Mouse (Mus musculus) liver, adult 2 months (tissue): Measurements from ENCODE around the gene Rplp2. TPM values are rescaled to one million over a fixed set of nuclear protein-coding genes. Genes with fewer than 3 reads are reported as not detected.
"Not testable (repeated sequence)": the region's sequence is repeated elsewhere in the genome, so short reads cannot be mapped to it uniquely, and the experiment has no call there.

Experiments
- DNase-seq: peaks from one replicate; pipeline ENCODE4 v3.0.0-alpha.2; 2011; ENCODE audit warnings: low read depth, low spot score; ENCODE audit errors: extremely low read depth
- H3K27ac ChIP-seq: fragments of 200-500 bp; replicated peaks from 2 replicates; pipeline ENCODE4 v1.5.1; 2012; ENCODE audit warnings: low read depth, mild to moderate bottlenecking, control low read depth, inconsistent platforms, low read length; ENCODE audit not compliant: insufficient read depth
- H3K27me3 ChIP-seq: fragments of 200-500 bp; 2 replicates; pipeline ENCODE4 v1.6.1; 2012; ENCODE audit warnings: mild to moderate bottlenecking, moderate library complexity, low read length, inconsistent platforms; ENCODE audit not compliant: control insufficient read depth, insufficient read depth
- H3K36me3 ChIP-seq: fragments of 200-500 bp; 2 replicates; pipeline ENCODE4 v1.6.1; 2012; ENCODE audit warnings: low read length, inconsistent platforms; ENCODE audit not compliant: control insufficient read depth, insufficient read depth
- H3K4me1 ChIP-seq: fragments of 200-500 bp; 2 replicates; pipeline ENCODE4 v1.6.1; 2011; ENCODE audit warnings: low read length; ENCODE audit not compliant: control insufficient read depth, insufficient read depth
- H3K4me3 ChIP-seq: fragments of 200-500 bp; 2 replicates; pipeline ENCODE4 v1.5.1; 2011; ENCODE audit warnings: low read depth, mild to moderate bottlenecking, control low read depth, low read length, moderate library complexity; ENCODE audit not compliant: insufficient read depth
- H3K79me2 ChIP-seq: fragments of 200-500 bp; 2 replicates; pipeline ENCODE4 v1.6.1; 2012; ENCODE audit warnings: inconsistent platforms, mild to moderate bottlenecking, low read length, moderate library complexity; ENCODE audit not compliant: control insufficient read depth, insufficient read depth
- H3K9ac ChIP-seq: fragments of 200-500 bp; 2 replicates; pipeline ENCODE4 v1.6.1; 2012; ENCODE audit warnings: low read depth, mild to moderate bottlenecking, control low read depth, inconsistent platforms, low read length
- CTCF ChIP-seq: fragments of 200-500 bp; IDR thresholded peaks from 2 replicates; pipeline ENCODE4 v1.5.1; 2011; ENCODE audit warnings: low read depth, low read length, control low read depth
- POLR2A ChIP-seq: fragments of 200-500 bp; IDR thresholded peaks from 2 replicates; pipeline ENCODE4 v1.6.1; 2011; ENCODE audit warnings: low read length, control low read depth; ENCODE audit not compliant: insufficient read depth; ENCODE audit errors: extremely low read depth
- WGBS: fragments of 180-500 bp; shearing (Covaris S2); methylation state at CpG from one replicate; pipeline ENCODE4 v1.1.7; 2018; 5-methylcytosine and 5-hydroxymethylcytosine counted together
- polyA plus RNA-seq: library from polyadenylated mRNA; depleted of rRNA; stranded (reverse); fragments of >200 nt; gene quantifications from 2 replicates; pipeline ENCODE4 v1.2.3, GENCODE M21; 2012; rRNA removed
- total RNA-seq: library from RNA; depleted of rRNA; stranded (reverse); fragments of >200 nt; gene quantifications from 2 replicates; pipeline ENCODE4 v1.2.3, GENCODE M21; 2014; rRNA removed

Rplp2 gene
- 255 and 308 TPM in 2 replicates for total RNA-seq
- 265 and 286 TPM in 2 replicates for polyA plus RNA-seq

DNA sequence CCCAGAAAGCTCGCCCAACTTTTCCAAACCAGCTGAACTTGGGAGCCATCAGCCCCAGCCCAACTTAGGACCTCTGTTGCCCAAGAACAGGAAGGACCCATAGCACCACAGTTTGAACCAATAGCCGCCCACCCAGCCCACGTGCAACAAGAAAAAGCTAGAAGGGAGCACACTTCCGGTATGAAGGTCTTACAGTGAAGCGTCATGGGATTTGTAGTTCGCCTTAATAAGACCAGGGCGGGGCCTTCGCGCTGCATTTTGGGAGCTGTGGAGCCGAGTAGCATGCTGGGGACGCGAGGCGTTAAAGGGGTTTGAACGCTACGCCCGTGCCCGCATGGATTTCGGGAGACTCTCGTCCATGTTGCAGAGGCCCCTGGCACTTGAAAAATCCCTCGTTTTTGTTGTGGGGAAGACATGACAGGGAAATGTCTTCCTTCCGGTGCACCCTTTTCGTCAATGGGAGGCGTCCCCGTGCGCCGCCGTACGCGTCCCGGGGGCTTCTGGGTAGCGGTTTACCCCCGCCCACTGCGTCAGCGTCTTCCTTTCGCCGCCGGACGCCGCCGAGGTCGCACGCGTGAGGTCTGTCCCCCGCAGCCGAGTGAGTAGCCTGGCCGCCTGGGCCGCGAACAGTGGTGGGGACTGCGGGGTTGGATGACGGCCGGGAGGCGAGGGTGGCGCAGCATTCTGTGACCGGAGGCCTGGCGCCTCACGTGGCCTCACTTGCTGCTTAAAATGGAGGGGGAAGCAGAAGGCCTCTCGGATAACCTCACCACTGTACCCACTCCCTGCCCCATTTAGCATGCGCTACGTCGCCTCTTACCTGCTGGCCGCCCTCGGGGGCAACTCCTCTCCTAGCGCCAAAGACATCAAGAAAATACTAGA, at the start of gene Rplp2:
Gene Rplp2, plus strand, starts transcription at position 261 of the 882 bp plus-strand sequence.
- Histone ChIP-seq H3K27me3 (no peaks in the 10 kb centered on the region), H3K4me3 (peak within 1 kb of the TSS; percentile 92), H3K4me1 (peaks cover 14% of the 10 kb centered on the region), H3K9ac (peak within 1 kb of the TSS; percentile 96), H3K79me2 (peaks cover 4% of the 10 kb centered on the region; the same call in 1 of the 2 replicates), H3K27ac (peak within 1 kb of the TSS; percentile 98), H3K36me3 (peaks cover 15% of the 10 kb centered on the region; the same call in 1 of the 2 replicates)
- peak; percentile 93 for DNase-seq
- 1% methylated on average over 63 of the region's 63 CpGs for WGBS
- TF ChIP-seq POLR2A (peak; percentile 91), CTCF (no peak)

DNA sequence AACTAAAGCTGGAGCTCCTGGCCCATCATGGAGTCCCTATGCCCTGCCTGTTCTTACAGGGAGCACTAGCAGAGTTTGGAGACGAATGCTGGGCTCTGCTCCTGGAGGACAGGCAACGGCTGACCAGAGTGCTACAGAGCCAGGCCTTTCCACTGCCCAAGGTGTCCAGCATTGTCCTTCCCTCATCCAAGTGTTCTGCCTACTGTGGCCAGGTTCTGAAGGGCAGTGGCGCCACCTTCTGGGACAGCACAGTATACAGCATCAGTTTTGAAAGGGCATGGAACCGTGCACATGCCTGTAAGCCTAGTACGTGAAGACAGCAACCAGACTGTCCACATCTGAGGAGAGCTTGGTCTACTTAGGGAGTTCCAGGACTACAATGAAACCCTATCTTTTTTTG, 43.9 kb upstream of the Rplp2 start:
- no peak overlapping the region for H3K27ac ChIP-seq
- H3K36me3 ChIP-seq = peaks cover 19% of the 10 kb centered on the region; the same call in 1 of the 2 replicates
- no peaks in the 10 kb centered on the region for H3K79me2 ChIP-seq
- no peaks in the 10 kb centered on the region for H3K4me1 ChIP-seq
- peak; percentile 58 for DNase-seq
- H3K4me3 ChIP-seq = no peak overlapping the region
- WGBS = 33% methylated on average over 5 of the region's 5 CpGs
- peak; percentile 98 for TF ChIP-seq CTCF
- TF ChIP-seq POLR2A = no peak
- no peak overlapping the region for H3K9ac ChIP-seq
- H3K27me3 ChIP-seq = no peaks in the 10 kb centered on the region

DNA sequence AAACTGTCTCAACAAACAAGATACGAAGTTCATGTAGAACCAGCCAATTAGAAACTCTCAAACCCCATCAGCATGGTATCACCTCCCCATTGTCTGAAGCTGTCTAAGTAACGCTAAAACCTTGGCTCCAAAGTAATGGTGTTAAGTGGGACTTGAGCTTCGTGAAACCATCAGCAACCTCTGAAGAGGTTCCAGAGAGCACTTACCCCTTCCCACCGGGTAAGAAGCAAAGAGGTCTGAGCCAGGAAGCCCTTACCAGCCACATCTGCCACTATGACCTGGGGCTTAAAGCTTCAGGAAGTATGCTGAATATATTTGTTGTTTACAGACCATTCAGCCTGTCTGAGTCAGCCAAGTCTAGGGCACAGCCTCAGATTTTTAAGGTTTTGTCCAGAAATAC, 41.7 kb upstream of the Rplp2 start:
- Histone ChIP-seq H3K4me3 (no peak overlapping the region), H3K27ac (no peak overlapping the region), H3K79me2 (no peaks in the 10 kb centered on the region), H3K4me1 (peaks cover 11% of the 10 kb centered on the region), H3K36me3 (peaks cover 4% of the 10 kb centered on the region; the same call in 1 of the 2 replicates), H3K27me3 (no peaks in the 10 kb centered on the region), H3K9ac (no peak overlapping the region)
- no peak for DNase-seq
- TF ChIP-seq CTCF (no peak), POLR2A (no peak)
- 83% methylated on average over 4 of the region's 4 CpGs for WGBS

DNA sequence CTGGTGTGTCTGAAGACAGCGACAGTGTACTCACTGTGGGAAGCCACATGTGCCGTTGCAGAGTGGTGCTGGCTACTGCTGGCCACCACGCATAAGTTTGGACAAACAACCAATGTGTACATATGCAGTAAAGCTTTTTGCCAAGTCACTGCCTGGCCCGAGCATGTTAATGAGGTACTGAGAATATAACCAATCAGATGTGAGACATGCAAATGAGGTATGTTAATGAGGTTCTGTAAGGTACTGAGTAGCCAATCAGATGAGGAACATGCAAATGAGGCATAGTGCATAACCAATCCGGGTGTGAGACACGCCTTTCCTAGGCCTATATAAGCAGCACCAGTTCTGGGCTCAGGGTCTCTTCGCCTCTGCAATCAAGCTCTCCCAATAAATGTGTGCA, 39.5 kb upstream of the Rplp2 start:
- not testable (repeated sequence) for H3K27ac ChIP-seq, H3K79me2 ChIP-seq, H3K4me3 ChIP-seq, H3K36me3 ChIP-seq, H3K9ac ChIP-seq, DNase-seq, H3K27me3 ChIP-seq
- peaks cover 11% of the 10 kb centered on the region for H3K4me1 ChIP-seq
- 91% methylated on average over 7 of the region's 7 CpGs for WGBS

DNA sequence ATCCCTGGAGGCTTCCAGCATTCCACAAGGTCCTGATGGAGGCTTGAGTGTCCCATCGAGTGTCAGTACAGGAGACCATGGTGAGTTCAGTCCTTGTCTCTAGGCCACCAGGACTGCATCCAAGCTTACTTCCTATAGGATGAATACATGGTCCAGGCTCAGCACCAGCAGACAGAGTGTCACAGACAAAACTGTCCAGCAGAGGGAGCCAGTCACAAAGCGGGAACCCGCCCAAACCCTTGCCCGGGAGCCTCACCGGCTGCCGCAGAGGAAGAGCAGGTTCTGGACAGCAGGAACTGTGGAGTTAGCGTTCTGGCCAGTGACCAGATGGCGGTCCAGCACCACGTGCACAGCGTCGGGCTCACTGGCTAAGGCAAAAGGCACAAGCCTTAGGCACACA, 38.3 kb upstream of the Rplp2 start:
- no peak overlapping the region; the same call in 1 of the 2 replicates for H3K4me3 ChIP-seq
- no peak overlapping the region; the same call in 1 of the 2 replicates for H3K9ac ChIP-seq
- H3K27me3 ChIP-seq = no peaks in the 10 kb centered on the region
- H3K36me3 ChIP-seq = no peaks in the 10 kb centered on the region
- WGBS = 7% methylated on average over 11 of the region's 11 CpGs
- H3K27ac ChIP-seq = peak overlapping the region; percentile 56
- H3K4me1 ChIP-seq = peaks cover 11% of the 10 kb centered on the region
- no peak for TF ChIP-seq POLR2A
- TF ChIP-seq CTCF = peak; percentile 92
- H3K79me2 ChIP-seq = peaks cover 5% of the 10 kb centered on the region; the same call in 1 of the 2 replicates
- DNase-seq = no peak

DNA sequence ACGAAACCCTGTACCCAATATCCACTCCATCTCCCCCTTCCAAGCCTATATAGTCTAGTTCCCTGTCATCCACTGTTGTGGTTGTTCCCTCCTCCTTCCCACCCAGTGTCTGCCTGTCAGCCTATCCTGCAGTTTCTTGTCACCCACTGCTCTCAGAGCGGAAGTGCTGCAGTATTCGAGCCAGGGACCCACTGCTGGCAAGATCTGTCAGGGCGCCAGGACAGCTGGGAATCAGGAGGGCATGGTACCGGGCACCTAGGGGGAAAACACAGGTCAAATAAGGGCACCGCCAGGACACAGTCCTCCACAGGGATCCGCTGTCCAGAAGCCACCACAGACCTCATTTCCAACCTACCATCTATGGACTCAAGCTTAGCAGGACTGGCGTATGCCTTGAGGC, 36.5 kb upstream of the Rplp2 start:
- no peak overlapping the region for H3K27ac ChIP-seq
- H3K4me3 ChIP-seq = no peak overlapping the region
- no peaks in the 10 kb centered on the region for H3K36me3 ChIP-seq
- no peaks in the 10 kb centered on the region for H3K27me3 ChIP-seq
- no peak overlapping the region for H3K9ac ChIP-seq
- no peak for DNase-seq
- H3K4me1 ChIP-seq = peaks cover 15% of the 10 kb centered on the region
- WGBS = 81% methylated on average over 8 of the region's 8 CpGs
- TF ChIP-seq CTCF (no peak), POLR2A (no peak)
- peaks cover 5% of the 10 kb centered on the region; the same call in 1 of the 2 replicates for H3K79me2 ChIP-seq
